In genomic region chr6:29430681-29431420, GRCm38 (mm10) we compare ENCODE assay signal across 14 mouse cellular contexts. TPM values are rescaled to one million over a fixed set of nuclear protein-coding genes. Genes with fewer than 3 reads are reported as not detected.
DNase-seq lines count a peak whose midpoint lies in the region; ATAC-seq and TF ChIP-seq lines count a peak whose summit lies in the region.
"Had no signal": no experiment of that assay in that cellular context is flagged by ENCODE, and none has a peak within 500 bp of the region (broad histone marks: within the 10 kb centered on the region; RNA-seq: fewer than 3 reads in every experiment).

No protein-coding gene starts in this region.

- H3K9ac ChIP-seq in lung, embryonic 14.5 days = no peak overlapping the region
- H3K9ac ChIP-seq in embryonic facial prominence, embryonic 13.5 days = 0 out of 2 replicates have a peak overlapping the region, but pooled peaks have one; percentile 3
- H3K9ac ChIP-seq in heart, embryonic 13.5 days = peak overlapping the region; percentile 74
- H3K9ac ChIP-seq in stomach, postnatal 0 days (ENCODE audit: low read length) = no peak overlapping the region

- TF ChIP-seq CTCF in lung, embryonic 14.5 days (IDR thresholded peaks at IDR 0.05; ENCODE audit: low read depth) = peak; percentile 21
- TF ChIP-seq CTCF in lung, adult 2 months (IDR thresholded peaks at IDR 0.05; ENCODE audit: insufficient read depth, low read length) = no peak
- peak; percentile 14; the same call in 1 of the 2 replicates for TF ChIP-seq CTCF in stomach, postnatal 0 days (IDR thresholded peaks at IDR 0.05; ENCODE audit: low read depth)
- TF ChIP-seq CTCF in thymus, adult 2 months (IDR thresholded peaks at IDR 0.05; ENCODE audit: borderline replicate concordance, control insufficient read depth, extremely low read depth, insufficient read depth, low read length, poor library complexity) = no peak

- H3K9me3 ChIP-seq in lung, embryonic 14.5 days (ENCODE audit: low read depth, low read length) = no peaks in the 10 kb centered on the region
- H3K9me3 ChIP-seq in embryonic facial prominence, embryonic 13.5 days = no peaks in the 10 kb centered on the region
- H3K9me3 ChIP-seq in heart, embryonic 13.5 days = no peaks in the 10 kb centered on the region
- no peaks in the 10 kb centered on the region for H3K9me3 ChIP-seq in stomach, postnatal 0 days (ENCODE audit: control insufficient read depth, low read length)

- no peak overlapping the region for H3K4me2 ChIP-seq in lung, embryonic 14.5 days
- no peak overlapping the region for H3K4me2 ChIP-seq in embryonic facial prominence, embryonic 13.5 days
- H3K4me2 ChIP-seq in heart, embryonic 13.5 days = peak overlapping the region; percentile 89
- no peak overlapping the region for H3K4me2 ChIP-seq in stomach, postnatal 0 days (replicated peaks; ENCODE audit: low read depth)

- TF ChIP-seq EP300 in stomach, postnatal 0 days (optimal IDR thresholded peaks at IDR 0.05) = no peak

- DNase-seq in lung, embryonic 14.5 days = peak; percentile 17
- no peak for DNase-seq in lung, adult 2 months
- peak; percentile 12 for DNase-seq in stomach, postnatal 0 days (ENCODE audit: low spot score)
- DNase-seq in layer of hippocampus, adult 18-20 months (ENCODE audit: low spot score in 2 of 2) = no peak
- no peak for DNase-seq in testis, postnatal 10 days (ENCODE audit: low spot score)
- DNase-seq in thymus, adult 2 months = no peak
- DNase-seq: adrenal gland, postnatal 10 days; cerebellum, postnatal 25 days; kidney, adult 11 months; lung, postnatal 10 days; right cerebral cortex, postnatal 25 days had no signal

- no peak overlapping the region for H3K4me3 ChIP-seq in lung, embryonic 14.5 days (ENCODE audit: low read depth, low read length)
- H3K4me3 ChIP-seq in lung, adult 2 months (replicated peaks; ENCODE audit: extremely low read depth, low read depth, low read length) = no peak overlapping the region
- H3K4me3 ChIP-seq in embryonic facial prominence, embryonic 13.5 days = no peak overlapping the region
- H3K4me3 ChIP-seq in heart, embryonic 13.5 days = no peak overlapping the region
- no peak overlapping the region for H3K4me3 ChIP-seq in stomach, postnatal 0 days (ENCODE audit: low read depth, low read length)
- H3K4me3 ChIP-seq in thymus, adult 2 months (ENCODE audit: control insufficient read depth, insufficient read depth, low read length) = no peak overlapping the region
- H3K4me3 ChIP-seq: left cerebral cortex, adult 2 months had no signal

- H3K27me3 ChIP-seq in lung, embryonic 14.5 days (ENCODE audit: insufficient read depth, low read length) = peaks cover 20% of the 10 kb centered on the region
- H3K27me3 ChIP-seq in embryonic facial prominence, embryonic 13.5 days = peaks cover 36% of the 10 kb centered on the region
- no peaks in the 10 kb centered on the region for H3K27me3 ChIP-seq in heart, embryonic 13.5 days (replicated peaks)
- H3K27me3 ChIP-seq in stomach, postnatal 0 days (ENCODE audit: control insufficient read depth, insufficient read depth, low read length) = peaks cover 3% of the 10 kb centered on the region; the same call in 1 of the 2 replicates
- H3K27me3 ChIP-seq in thymus, adult 2 months (ENCODE audit: control insufficient read depth, insufficient read depth, low read length) = no peaks in the 10 kb centered on the region; the same call in 1 of the 2 replicates

- TF ChIP-seq POLR2A in lung, adult 2 months (IDR thresholded peaks at IDR 0.05; ENCODE audit: borderline replicate concordance, extremely low read depth, low read depth, low read length) = no peak
- TF ChIP-seq POLR2A in thymus, adult 2 months (IDR thresholded peaks at IDR 0.05; ENCODE audit: control insufficient read depth, extremely low read depth, insufficient read depth, low read length, poor library complexity) = no peak

- WGBS in lung, embryonic 14.5 days = 45% methylated on average over 15 of the region's 15 CpGs
- WGBS in lung, adult 2 months = 66% methylated on average over 15 of the region's 15 CpGs
- 47% methylated on average over 15 of the region's 15 CpGs for WGBS in embryonic facial prominence, embryonic 13.5 days
- WGBS in heart, embryonic 13.5 days = 26% methylated on average over 15 of the region's 15 CpGs
- WGBS in stomach, postnatal 0 days = 59% methylated on average over 15 of the region's 15 CpGs
- 83% methylated on average over 15 of the region's 15 CpGs for WGBS in thymus, adult 2 months

- H3K27ac ChIP-seq in lung, embryonic 14.5 days (ENCODE audit: low read depth) = peak overlapping the region; percentile 48; the same call in 1 of the 2 replicates
- H3K27ac ChIP-seq in embryonic facial prominence, embryonic 13.5 days = no peak overlapping the region; the same call in 1 of the 2 replicates
- peak overlapping the region; percentile 99 for H3K27ac ChIP-seq in heart, embryonic 13.5 days (replicated peaks)
- no peak overlapping the region for H3K27ac ChIP-seq in stomach, postnatal 0 days (replicated peaks)
- no peak overlapping the region for H3K27ac ChIP-seq in thymus, adult 2 months (ENCODE audit: control insufficient read depth, insufficient read depth, low read length)
- H3K27ac ChIP-seq: left cerebral cortex, adult 2 months had no signal

- peaks cover under 1% of the 10 kb centered on the region; the same call in 1 of the 2 replicates for H3K4me1 ChIP-seq in lung, embryonic 14.5 days (ENCODE audit: insufficient read depth)
- peaks cover 10% of the 10 kb centered on the region; the same call in 1 of the 2 replicates for H3K4me1 ChIP-seq in lung, adult 2 months (ENCODE audit: control insufficient read depth, insufficient read depth, low read length)
- H3K4me1 ChIP-seq in embryonic facial prominence, embryonic 13.5 days = peaks cover 49% of the 10 kb centered on the region
- peaks cover 40% of the 10 kb centered on the region for H3K4me1 ChIP-seq in heart, embryonic 13.5 days
- H3K4me1 ChIP-seq in stomach, postnatal 0 days (replicated peaks; ENCODE audit: control insufficient read depth, insufficient read depth) = no peaks in the 10 kb centered on the region
- H3K4me1 ChIP-seq in thymus, adult 2 months (replicated peaks; ENCODE audit: control insufficient read depth, insufficient read depth, low read length) = no peaks in the 10 kb centered on the region

- no peaks in the 10 kb centered on the region for H3K36me3 ChIP-seq in lung, embryonic 14.5 days (ENCODE audit: insufficient read depth)
- H3K36me3 ChIP-seq in embryonic facial prominence, embryonic 13.5 days = no peaks in the 10 kb centered on the region
- H3K36me3 ChIP-seq in heart, embryonic 13.5 days = no peaks in the 10 kb centered on the region
- no peaks in the 10 kb centered on the region for H3K36me3 ChIP-seq in stomach, postnatal 0 days (ENCODE audit: control insufficient read depth, insufficient read depth, low read length)
- no peaks in the 10 kb centered on the region for H3K36me3 ChIP-seq in thymus, adult 2 months (ENCODE audit: control insufficient read depth, insufficient read depth, low read length)

- ATAC-seq in lung, embryonic 14.5 days (ENCODE audit: insufficient read depth) = no peak
- ATAC-seq in embryonic facial prominence, embryonic 13.5 days (ENCODE audit: insufficient number of reproducible peaks, insufficient read depth, low FRiP score, low TSS enrichment, low read depth) = no peak
- no peak for ATAC-seq in heart, embryonic 13.5 days (ENCODE audit: extremely low read depth, insufficient number of reproducible peaks, low FRiP score, low TSS enrichment)
- ATAC-seq in stomach, postnatal 0 days (ENCODE audit: low FRiP score, low TSS enrichment) = no peak

RNA-seq across cellular contexts. Expression of gene Flnc, which starts 2.2 kb away (rescaled TPM):
- polyA plus RNA-seq in lung, embryonic 14.5 days (2014; fragmentation: Nextera tagmentation; extraction: Ambion mirVana) = 8.8 and 10.1 TPM in 2 replicates
- 4.9 and 11.2 TPM in 2 replicates for polyA plus RNA-seq in lung, adult 2 months (2012; rRNA removed)
- polyA plus RNA-seq in embryonic facial prominence, embryonic 13.5 days (2015; fragmentation: Nextera tagmentation; extraction: Ambion mirVana) = 11.3 and 12.2 TPM in 2 replicates
- 40.6 and 42.5 TPM in 2 replicates for polyA plus RNA-seq in heart, embryonic 13.5 days (2015; fragmentation: Nextera tagmentation; extraction: Ambion mirVana)
- 5.5 and 5.9 TPM in 2 replicates for polyA plus RNA-seq in stomach, postnatal 0 days (2015; fragmentation: Nextera tagmentation; extraction: Ambion mirVana)
- total RNA-seq in layer of hippocampus, adult 18-20 months (2021) = 1 to 10 TPM; 1.5 to 1.6 TPM
- 0.78 and 2.5 TPM in 2 replicates for polyA plus RNA-seq in thymus, adult 2 months (2012; rRNA removed)

RNA-seq across cellular contexts. Expression of gene Ccdc136, which starts 34.7 kb away (rescaled TPM):
- polyA plus RNA-seq in lung, embryonic 14.5 days (2014; fragmentation: Nextera tagmentation; extraction: Ambion mirVana) = 15.3 and 15.8 TPM in 2 replicates
- 2.5 and 3.2 TPM in 2 replicates for polyA plus RNA-seq in lung, adult 2 months (2012; rRNA removed)
- polyA plus RNA-seq in embryonic facial prominence, embryonic 13.5 days (2015; fragmentation: Nextera tagmentation; extraction: Ambion mirVana) = 20.2 and 30.7 TPM in 2 replicates
- 24.0 and 27.6 TPM in 2 replicates for polyA plus RNA-seq in heart, embryonic 13.5 days (2015; fragmentation: Nextera tagmentation; extraction: Ambion mirVana)
- 12.4 and 12.6 TPM in 2 replicates for polyA plus RNA-seq in stomach, postnatal 0 days (2015; fragmentation: Nextera tagmentation; extraction: Ambion mirVana)
- 10 to 100 TPM; 62.1 to 75.9 TPM for total RNA-seq in layer of hippocampus, adult 18-20 months (2021)
- 0.61 and 1.3 TPM in 2 replicates for polyA plus RNA-seq in thymus, adult 2 months (2012; rRNA removed)

RNA-seq across cellular contexts. Expression of gene Atp6v1f, which starts 36.7 kb away (rescaled TPM):
- 182 and 184 TPM in 2 replicates for polyA plus RNA-seq in lung, embryonic 14.5 days (2014; fragmentation: Nextera tagmentation; extraction: Ambion mirVana)
- 256 and 275 TPM in 2 replicates for polyA plus RNA-seq in lung, adult 2 months (2012; rRNA removed)
- 221 and 233 TPM in 2 replicates for polyA plus RNA-seq in embryonic facial prominence, embryonic 13.5 days (2015; fragmentation: Nextera tagmentation; extraction: Ambion mirVana)
- polyA plus RNA-seq in heart, embryonic 13.5 days (2015; fragmentation: Nextera tagmentation; extraction: Ambion mirVana) = 199 and 231 TPM in 2 replicates
- polyA plus RNA-seq in stomach, postnatal 0 days (2015; fragmentation: Nextera tagmentation; extraction: Ambion mirVana) = 263 and 269 TPM in 2 replicates
- total RNA-seq in layer of hippocampus, adult 18-20 months (2021) = 100 to 1,000 TPM; 250 to 276 TPM
- 294 and 381 TPM in 2 replicates for polyA plus RNA-seq in thymus, adult 2 months (2012; rRNA removed)

RNA-seq across cellular contexts. Expression of gene Atp6v1fnb, which starts 40.4 kb away (rescaled TPM):
- not detected in 2 replicates for polyA plus RNA-seq in lung, embryonic 14.5 days (2014; fragmentation: Nextera tagmentation; extraction: Ambion mirVana)
- 0.20 TPM in 1 of 2 replicates, not detected in the other for polyA plus RNA-seq in lung, adult 2 months (2012; rRNA removed)
- 0.32 TPM in 1 of 2 replicates, not detected in the other for polyA plus RNA-seq in embryonic facial prominence, embryonic 13.5 days (2015; fragmentation: Nextera tagmentation; extraction: Ambion mirVana)
- polyA plus RNA-seq in heart, embryonic 13.5 days (2015; fragmentation: Nextera tagmentation; extraction: Ambion mirVana) = not detected in 2 replicates
- polyA plus RNA-seq in stomach, postnatal 0 days (2015; fragmentation: Nextera tagmentation; extraction: Ambion mirVana) = not detected in 2 replicates
- 1 to 10 TPM in 1 of 2 experiments, under 1 TPM in 1; 0.67 to 1.2 TPM for total RNA-seq in layer of hippocampus, adult 18-20 months (2021)
- 0.22 and 0.34 TPM in 2 replicates for polyA plus RNA-seq in thymus, adult 2 months (2012; rRNA removed)

RNA-seq across cellular contexts. Expression of gene Opn1sw, which starts 42.6 kb away (rescaled TPM):
- polyA plus RNA-seq in lung, embryonic 14.5 days (2014; fragmentation: Nextera tagmentation; extraction: Ambion mirVana) = 0.61 and 0.84 TPM in 2 replicates
- polyA plus RNA-seq in lung, adult 2 months (2012; rRNA removed) = 0.11 and 0.21 TPM in 2 replicates
- polyA plus RNA-seq in embryonic facial prominence, embryonic 13.5 days (2015; fragmentation: Nextera tagmentation; extraction: Ambion mirVana) = 0.70 and 1.0 TPM in 2 replicates
- 0.51 and 0.55 TPM in 2 replicates for polyA plus RNA-seq in heart, embryonic 13.5 days (2015; fragmentation: Nextera tagmentation; extraction: Ambion mirVana)
- 1.9 and 2.1 TPM in 2 replicates for polyA plus RNA-seq in stomach, postnatal 0 days (2015; fragmentation: Nextera tagmentation; extraction: Ambion mirVana)
- not detected for total RNA-seq in layer of hippocampus, adult 18-20 months (2021)
- polyA plus RNA-seq in thymus, adult 2 months (2012; rRNA removed) = 0.04 TPM in 1 of 2 replicates, not detected in the other
- total RNA-seq: adrenal gland, postnatal 10 days had no signal

Comparison
In these comparisons a context has a peak if more than half of its experiments do, and no peak if none do; other contexts are left out.
1. DNase-seq: peak in lung, embryonic 14.5 days (single experiment) and stomach, postnatal 0 days (single experiment); none in lung, adult 2 months (single experiment), layer of hippocampus, adult 18-20 months (0 of 2), testis, postnatal 10 days (single experiment) and thymus, adult 2 months (single experiment).
2. CTCF ChIP-seq: peak in lung, embryonic 14.5 days (single experiment) and stomach, postnatal 0 days (single experiment); none in lung, adult 2 months (single experiment) and thymus, adult 2 months (single experiment).
3. H3K27ac ChIP-seq: peak in lung, embryonic 14.5 days (single experiment) and heart, embryonic 13.5 days (single experiment); none in embryonic facial prominence, embryonic 13.5 days (single experiment), stomach, postnatal 0 days (single experiment) and thymus, adult 2 months (single experiment).
4. H3K9ac ChIP-seq: peak in embryonic facial prominence, embryonic 13.5 days (single experiment) and heart, embryonic 13.5 days (single experiment); none in lung, embryonic 14.5 days (single experiment) and stomach, postnatal 0 days (single experiment).